Mouse (Mus musculus) adrenal gland, adult 8-10 months (tissue): ENCODE measurements at regions not wholly inside any gene's neighbourhood (a gene's known extent, or its start where the extent isn't known, plus 50 kb on each side); places are given as distances from the start of the nearest gene placed in this dataset.

Experiments
- DNase-seq: peaks from one replicate; pipeline ENCODE4 v3.0.0; 2022
- microRNA-seq, 2 experiments: library from miRNA; unstranded; fragments of <30 nt; microRNA quantifications; one replicate each; pipeline ENCODE4 v1.2.0; 2022

DNA sequence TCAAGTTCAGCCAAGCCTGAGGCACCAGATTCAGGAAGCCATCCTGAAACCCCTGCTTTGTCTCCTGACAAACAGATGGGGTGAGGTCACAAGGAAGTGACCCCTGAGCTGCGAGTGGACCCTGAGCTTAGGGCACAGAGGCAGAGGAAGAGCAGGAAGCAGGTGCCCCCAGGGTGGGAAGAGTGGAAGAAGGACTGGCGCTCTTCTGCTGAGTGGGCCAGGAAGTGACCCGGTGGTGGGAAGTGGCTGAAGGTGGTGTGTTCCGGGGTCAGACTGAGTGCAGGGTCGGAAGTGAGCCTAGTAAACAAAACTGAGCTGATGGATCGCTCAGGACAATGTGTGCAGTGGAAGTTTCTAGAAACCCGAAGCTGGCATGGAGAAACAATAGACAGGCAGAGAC, 57.2 kb upstream of the Unc5b start:
- peak; percentile 42 for DNase-seq

DNA sequence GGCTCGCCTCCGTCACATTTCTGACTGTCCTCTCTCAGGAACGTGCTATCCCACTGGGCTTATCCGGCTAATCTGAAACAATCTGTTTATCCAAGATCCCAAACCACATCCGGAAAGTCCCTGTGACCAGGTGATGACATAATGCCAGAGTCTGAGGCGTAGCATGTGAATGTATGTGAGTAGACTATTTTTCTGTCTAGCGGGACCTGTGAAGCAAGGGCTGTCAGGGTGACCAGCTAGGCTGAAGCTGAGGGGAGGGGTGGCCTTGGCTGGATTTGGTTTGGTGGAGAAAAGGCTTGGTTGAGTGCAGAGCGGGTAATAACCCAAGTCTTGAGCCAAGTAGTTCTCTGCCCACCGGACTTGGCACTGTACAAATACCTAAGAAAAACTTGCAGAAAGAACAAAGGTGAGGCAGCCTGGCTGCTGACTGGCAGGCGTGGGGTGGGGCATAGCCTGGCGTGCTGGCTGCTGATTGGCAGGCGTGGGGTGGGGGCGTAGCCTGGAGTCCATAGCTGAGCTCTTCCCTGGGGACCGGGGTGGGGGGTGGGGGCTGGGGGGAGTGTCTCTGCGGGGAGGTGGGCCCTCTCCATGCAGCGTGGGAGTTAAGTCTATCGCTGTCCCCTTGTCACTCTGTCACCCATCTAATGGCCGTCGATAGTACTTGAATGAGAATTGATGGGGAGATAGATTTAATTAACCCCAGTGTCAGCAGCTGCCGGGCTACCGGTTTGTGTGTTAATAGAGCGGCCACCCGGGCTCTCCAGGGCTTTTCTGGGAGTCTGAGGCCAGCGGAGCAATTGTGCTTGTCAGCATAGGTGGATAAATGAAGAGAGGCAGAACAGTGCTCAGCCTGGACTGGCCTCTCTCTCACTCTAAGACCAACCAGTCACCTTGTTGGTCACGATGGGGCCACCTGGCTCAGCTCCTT, 54.2 kb upstream of the Unc5b start:
- no peak for DNase-seq

DNA sequence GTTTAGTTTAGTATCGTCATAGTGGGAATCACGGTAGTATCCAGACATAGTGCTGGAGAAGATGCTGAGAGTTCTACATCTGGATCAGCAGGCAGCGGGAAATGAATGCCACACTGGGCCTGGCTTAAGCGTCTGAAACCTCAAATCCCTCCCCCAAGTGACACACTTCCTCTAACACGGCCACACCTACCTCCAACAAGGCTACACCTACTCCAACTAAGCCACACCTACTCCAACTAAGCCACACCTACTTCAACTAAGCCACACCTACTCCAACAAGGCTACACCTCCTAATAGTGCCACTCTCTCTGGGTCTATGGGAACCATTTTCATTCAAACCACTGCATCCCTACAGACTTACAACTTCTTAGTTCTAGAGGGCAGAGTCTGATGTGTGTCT, 53.4 kb upstream of the Unc5b start:
- no peak for DNase-seq

Small RNA genes lying in the stretch of these regions (microRNA-seq; reads per million reads assigned to microRNA genes)
- gene Mir466j (0 reads per million in 2 experiments), gene Mir6408 (0 reads per million in 2 experiments)
